Mouse (Mus musculus): ENCODE data around the gene Zfp830. TPM values are rescaled to one million over a fixed set of nuclear protein-coding genes. Genes with fewer than 3 reads are reported as not detected.

Gene Zfp830
- polyA plus RNA-seq, 1 experiment from 2014 or later, result 34.5 TPM

GRCm38 (mm10) chr11:82807370-82807769 is 43.2 kb downstream of the Zfp830 start:
- H3K9ac ChIP-seq (ENCODE audit: low read length), result no peak overlapping the region
- no peaks in the 10 kb centered on the region for H3K9me3 ChIP-seq (replicated peaks; ENCODE audit: control insufficient read depth, low read length)
- H3K27ac ChIP-seq (ENCODE audit: low read depth, low read length), result no peak overlapping the region
- no peak overlapping the region for H3K4me2 ChIP-seq (ENCODE audit: low read length)
- no peaks in the 10 kb centered on the region for H3K4me1 ChIP-seq (ENCODE audit: control insufficient read depth, insufficient read depth, low read length)
- ATAC-seq (no peak), DNase-seq (ENCODE audit: low spot score) (no peak)
- H3K4me3 ChIP-seq (ENCODE audit: low read depth, low read length), result no peak overlapping the region
- no peaks in the 10 kb centered on the region for H3K27me3 ChIP-seq (replicated peaks; ENCODE audit: control insufficient read depth, insufficient read depth, low read length)
- peaks cover 23% of the 10 kb centered on the region for H3K36me3 ChIP-seq (ENCODE audit: control insufficient read depth, insufficient read depth, low read length)
- 82% methylated on average over 3 of the region's 3 CpGs for WGBS

GRCm38 (mm10) chr11:82808485-82808884 is 44.3 kb downstream of the Zfp830 start:
- H3K4me1 ChIP-seq (ENCODE audit: control insufficient read depth, insufficient read depth, low read length), result no peaks in the 10 kb centered on the region
- 66% methylated on average over 5 of the region's 5 CpGs for WGBS
- no peak for DNase-seq (ENCODE audit: low spot score)

More at GRCm38 (mm10) chr11:82808485-82808884, 44.3 kb downstream of the Zfp830 start:
- no peak for ATAC-seq
- Histone ChIP-seq H3K27me3 (replicated peaks; ENCODE audit: control insufficient read depth, insufficient read depth, low read length) (no peaks in the 10 kb centered on the region), H3K4me3 (ENCODE audit: low read depth, low read length) (no peak overlapping the region), H3K27ac (ENCODE audit: low read depth, low read length) (no peak overlapping the region), H3K9me3 (replicated peaks; ENCODE audit: control insufficient read depth, low read length) (no peaks in the 10 kb centered on the region), H3K4me2 (ENCODE audit: low read length) (no peak overlapping the region), H3K36me3 (ENCODE audit: control insufficient read depth, insufficient read depth, low read length) (peaks cover 12% of the 10 kb centered on the region), H3K9ac (ENCODE audit: low read length) (no peak overlapping the region)

Other genes starting within 250 kb of the Zfp830 start
- 0.22 and 0.27 TPM in 2 replicates for gene Cct6b, start within 50 bp of the Zfp830 start, polyA plus RNA-seq (2014; fragmentation: Nextera tagmentation; extraction: Ambion mirVana)
- 32.4 and 36.2 TPM in 2 replicates for gene Lig3, start 16.8 kb downstream of the Zfp830 start, polyA plus RNA-seq (2014; fragmentation: Nextera tagmentation; extraction: Ambion mirVana)
- 8.4 and 9.8 TPM in 2 replicates for gene Rffl, start 106.9 kb downstream of the Zfp830 start, polyA plus RNA-seq (2014; fragmentation: Nextera tagmentation; extraction: Ambion mirVana)
- gene Rad51d, start 126.3 kb downstream of the Zfp830 start, polyA plus RNA-seq (2014; fragmentation: Nextera tagmentation; extraction: Ambion mirVana), result 14.2 and 16.8 TPM in 2 replicates
- 0.18 and 0.48 TPM in 2 replicates for gene Fndc8, start 127.8 kb downstream of the Zfp830 start, polyA plus RNA-seq (2014; fragmentation: Nextera tagmentation; extraction: Ambion mirVana)
- 23.4 and 25.7 TPM in 2 replicates for gene Nle1, start 144.1 kb downstream of the Zfp830 start, polyA plus RNA-seq (2014; fragmentation: Nextera tagmentation; extraction: Ambion mirVana)
- 0.38 and 1.1 TPM in 2 replicates for gene Unc45b, start 146.2 kb downstream of the Zfp830 start, polyA plus RNA-seq (2014; fragmentation: Nextera tagmentation; extraction: Ambion mirVana)
- 0.41 and 0.52 TPM in 2 replicates for gene Slfn5, start 187.0 kb downstream of the Zfp830 start, polyA plus RNA-seq (2014; fragmentation: Nextera tagmentation; extraction: Ambion mirVana)
- 5.1 and 5.9 TPM in 2 replicates for gene Slfn9, start 227.5 kb downstream of the Zfp830 start, polyA plus RNA-seq (2014; fragmentation: Nextera tagmentation; extraction: Ambion mirVana)

Measured in forebrain, embryonic 14.5 days (tissue).